Mouse (Mus musculus): Measurements from ENCODE around the gene Slc16a2. TPM values are rescaled to one million over a fixed set of nuclear protein-coding genes. Genes with fewer than 3 reads are reported as not detected.

Slc16a2 gene
- polyA plus RNA-seq, 1 experiment from 2014 or later = 21.4 TPM

- 59% methylated on average over 7 of the region's 7 CpGs for WGBS
- TF ChIP-seq CTCF (IDR thresholded peaks at IDR 0.05) (no peak), EP300 (IDR thresholded peaks at IDR 0.05) (no peak)
- Histone ChIP-seq H3K9me3 (ENCODE audit: low read length) (no peaks in the 10 kb centered on the region), H3K36me3 (ENCODE audit: insufficient read depth, low read length) (no peaks in the 10 kb centered on the region), H3K9ac (replicated peaks; ENCODE audit: low read depth) (no peak overlapping the region), H3K27ac (ENCODE audit: low read length) (no peak overlapping the region), H3K27me3 (replicated peaks; ENCODE audit: insufficient read depth, low read length) (0 out of 2 replicates have a peak, but pooled peaks cover 5% of the 10 kb centered on the region), H3K4me2 (replicated peaks; ENCODE audit: low read depth, low read length) (no peak overlapping the region), H3K4me3 (ENCODE audit: low read depth, low read length) (no peak overlapping the region), H3K4me1 (ENCODE audit: insufficient read depth, low read depth, low read length) (no peaks in the 10 kb centered on the region)
- ATAC-seq (no peak), DNase-seq (ENCODE audit: low spot score) (no peak)
Measured at GRCm38 (mm10) chrX:103744171-103745039, 77.4 kb downstream of the Slc16a2 start.

- Histone ChIP-seq H3K4me1 (ENCODE audit: insufficient read depth, low read depth, low read length) (no peaks in the 10 kb centered on the region), H3K9ac (replicated peaks; ENCODE audit: low read depth) (no peak overlapping the region), H3K27ac (ENCODE audit: low read length) (no peak overlapping the region; the same call in 1 of the 2 replicates), H3K27me3 (replicated peaks; ENCODE audit: insufficient read depth, low read length) (peaks cover 5% of the 10 kb centered on the region; the same call in 1 of the 2 replicates), H3K4me2 (replicated peaks; ENCODE audit: low read depth, low read length) (no peak overlapping the region), H3K9me3 (ENCODE audit: low read length) (no peaks in the 10 kb centered on the region), H3K36me3 (ENCODE audit: insufficient read depth, low read length) (no peaks in the 10 kb centered on the region), H3K4me3 (ENCODE audit: low read depth, low read length) (no peak overlapping the region)
- DNase-seq (ENCODE audit: low spot score) (no peak), ATAC-seq (no peak)
- WGBS = 48% methylated on average over 2 of the region's 2 CpGs
- TF ChIP-seq CTCF (IDR thresholded peaks at IDR 0.05) (no peak), EP300 (IDR thresholded peaks at IDR 0.05) (no peak)
Measured at GRCm38 (mm10) chrX:103742057-103742315, 79.8 kb downstream of the Slc16a2 start.

- WGBS = 27% methylated on average over 6 of the region's 13 CpGs
- Histone ChIP-seq H3K36me3 (ENCODE audit: insufficient read depth, low read length) (no peaks in the 10 kb centered on the region), H3K27ac (ENCODE audit: low read length) (no peak overlapping the region; the same call in 1 of the 2 replicates), H3K27me3 (replicated peaks; ENCODE audit: insufficient read depth, low read length) (peaks cover 7% of the 10 kb centered on the region; the same call in 1 of the 2 replicates), H3K4me3 (ENCODE audit: low read depth, low read length) (no peak overlapping the region), H3K9me3 (ENCODE audit: low read length) (no peaks in the 10 kb centered on the region), H3K4me2 (replicated peaks; ENCODE audit: low read depth, low read length) (no peak overlapping the region), H3K4me1 (ENCODE audit: insufficient read depth, low read depth, low read length) (no peaks in the 10 kb centered on the region), H3K9ac (replicated peaks; ENCODE audit: low read depth) (no peak overlapping the region)
- DNase-seq (ENCODE audit: low spot score) (peak; percentile 17), ATAC-seq (peak; percentile 52)
- TF ChIP-seq EP300 (IDR thresholded peaks at IDR 0.05) = no peak
- TF ChIP-seq CTCF (IDR thresholded peaks at IDR 0.05) = no peak
Measured at GRCm38 (mm10) chrX:103741215-103742056, 80.3 kb downstream of the Slc16a2 start.

- no peaks in the 10 kb centered on the region for H3K4me1 ChIP-seq (ENCODE audit: insufficient read depth, low read depth, low read length)
- no peak for TF ChIP-seq EP300 (IDR thresholded peaks at IDR 0.05)
- TF ChIP-seq CTCF (IDR thresholded peaks at IDR 0.05) = no peak
Measured at GRCm38 (mm10) chrX:103734041-103734625, 87.7 kb downstream of the Slc16a2 start.

GRCm38 (mm10) chrX:103733091-103733490 lies 88.7 kb downstream of the Slc16a2 start:
- Histone ChIP-seq H3K27me3 (replicated peaks; ENCODE audit: insufficient read depth, low read length) (peaks cover 4% of the 10 kb centered on the region; the same call in 1 of the 2 replicates), H3K36me3 (ENCODE audit: insufficient read depth, low read length) (no peaks in the 10 kb centered on the region), H3K27ac (ENCODE audit: low read length) (no peak overlapping the region), H3K9me3 (ENCODE audit: low read length) (no peaks in the 10 kb centered on the region), H3K4me2 (replicated peaks; ENCODE audit: low read depth, low read length) (no peak overlapping the region), H3K9ac (replicated peaks; ENCODE audit: low read depth) (no peak overlapping the region), H3K4me3 (ENCODE audit: low read depth, low read length) (no peak overlapping the region), H3K4me1 (ENCODE audit: insufficient read depth, low read depth, low read length) (no peaks in the 10 kb centered on the region)
- DNase-seq (ENCODE audit: low spot score) (no peak), ATAC-seq (no peak)
- 74% methylated on average over 4 of the region's 4 CpGs for WGBS
- TF ChIP-seq EP300 (IDR thresholded peaks at IDR 0.05) (no peak), CTCF (IDR thresholded peaks at IDR 0.05) (no peak)

More at GRCm38 (mm10) chrX:103734041-103734625, 87.7 kb downstream of the Slc16a2 start:
- Histone ChIP-seq H3K27ac (ENCODE audit: low read length) (no peak overlapping the region), H3K9me3 (ENCODE audit: low read length) (no peaks in the 10 kb centered on the region), H3K9ac (replicated peaks; ENCODE audit: low read depth) (no peak overlapping the region), H3K4me2 (replicated peaks; ENCODE audit: low read depth, low read length) (no peak overlapping the region), H3K27me3 (replicated peaks; ENCODE audit: insufficient read depth, low read length) (peaks cover 4% of the 10 kb centered on the region; the same call in 1 of the 2 replicates), H3K4me3 (ENCODE audit: low read depth, low read length) (no peak overlapping the region), H3K36me3 (ENCODE audit: insufficient read depth, low read length) (no peaks in the 10 kb centered on the region)
- no peak for DNase-seq (ENCODE audit: low spot score)
- 47% methylated on average over 7 of the region's 7 CpGs for WGBS
- ATAC-seq = no peak

All from lung, postnatal 0 days (tissue).